Mouse (Mus musculus): ENCODE measurements at regions not wholly inside any gene's neighbourhood (a gene's known extent, or its start where the extent isn't known, plus 50 kb on each side); places are given as distances from the start of the nearest gene placed in this dataset.

DNA sequence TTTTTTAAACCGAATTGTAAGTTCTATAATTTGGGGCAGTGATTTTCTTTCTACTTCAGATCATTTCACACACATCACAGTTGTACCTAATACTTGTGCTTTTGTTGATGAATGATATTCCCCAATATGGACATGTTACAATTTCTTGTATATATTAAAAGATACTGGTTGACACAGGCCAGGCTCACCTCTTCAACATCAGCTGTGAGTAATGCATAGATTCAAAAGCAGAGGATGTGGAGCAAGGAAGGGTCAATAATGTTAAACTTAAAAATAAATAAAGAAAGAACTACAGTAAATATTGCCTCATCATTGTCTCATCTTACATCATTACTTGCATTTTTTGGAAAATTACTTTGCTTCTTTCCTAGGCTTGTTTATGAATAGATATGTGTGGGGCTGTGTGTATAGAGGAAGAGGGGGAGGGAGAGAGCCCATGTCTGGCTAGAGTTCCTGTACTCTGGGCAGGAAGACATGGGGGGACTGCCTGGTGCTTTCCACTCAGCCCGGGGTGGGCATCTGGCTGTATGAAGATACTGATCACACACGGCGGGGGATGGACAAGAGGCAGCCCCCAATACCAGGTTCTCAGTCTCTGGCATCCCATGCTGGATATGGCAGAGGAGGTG is 490.1 kb downstream of the Gm6377 start:
- DNase-seq, result no peak

DNA sequence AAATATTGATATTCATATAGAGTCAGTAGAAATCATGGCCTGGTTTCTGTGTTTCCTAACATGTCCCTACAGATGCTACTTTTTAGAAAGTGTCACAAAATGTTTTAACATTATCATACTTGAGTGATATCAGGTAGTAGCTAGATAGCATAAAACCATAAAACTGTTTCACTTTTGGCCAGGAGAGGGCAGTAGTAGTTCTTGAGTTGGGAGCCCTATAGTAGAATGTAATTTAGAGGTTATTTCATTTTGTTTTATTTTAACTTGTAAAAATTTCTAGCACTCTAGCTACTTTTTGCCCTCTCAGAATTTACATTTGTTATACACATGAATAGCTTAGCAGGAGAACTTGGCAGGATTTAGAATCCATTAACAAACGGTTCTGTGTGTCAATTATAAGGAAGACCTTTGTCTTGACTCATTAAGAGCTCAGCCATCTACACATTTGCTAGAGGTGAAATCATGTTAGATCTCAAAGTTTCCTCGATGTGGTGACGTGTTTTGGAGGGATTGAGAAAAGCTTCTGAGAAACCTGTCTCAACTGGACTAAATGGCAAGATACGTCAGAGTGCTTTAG is 538.5 kb downstream of the Gm6377 start:
- DNase-seq, result peak; percentile 6

DNA sequence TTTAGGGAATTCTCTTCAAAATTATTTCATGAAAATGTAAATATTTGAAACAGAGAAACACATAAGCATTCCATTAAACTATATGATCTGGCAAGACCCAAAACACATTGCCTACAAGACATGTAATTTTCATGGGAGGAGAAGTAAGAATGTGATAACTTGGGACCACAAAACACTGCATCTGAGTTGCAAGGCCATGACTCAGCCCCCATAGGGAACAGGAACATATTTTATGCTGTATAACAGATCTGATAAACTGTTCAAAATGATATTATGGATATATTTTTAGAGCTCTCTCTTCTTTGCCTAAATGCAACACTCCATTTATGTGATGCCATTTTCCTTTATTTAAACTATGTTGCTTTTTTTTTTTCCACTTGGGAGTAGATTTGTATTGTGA is 539.4 kb downstream of the Gm6377 start:
- no peak for DNase-seq
